Mouse (Mus musculus): Measurements from ENCODE around the gene Dnajc17.

The Dnajc17 gene

GRCm38 (mm10) chr2:119198934-119199333 lies 9.7 kb downstream of the Dnajc17 start:
- DNase-seq (ENCODE audit: extremely low read depth, low read depth): no peak

GRCm38 (mm10) chr2:119198049-119198448 lies 10.5 kb downstream of the Dnajc17 start:
- DNase-seq (ENCODE audit: extremely low read depth, low read depth): no peak

DNA sequence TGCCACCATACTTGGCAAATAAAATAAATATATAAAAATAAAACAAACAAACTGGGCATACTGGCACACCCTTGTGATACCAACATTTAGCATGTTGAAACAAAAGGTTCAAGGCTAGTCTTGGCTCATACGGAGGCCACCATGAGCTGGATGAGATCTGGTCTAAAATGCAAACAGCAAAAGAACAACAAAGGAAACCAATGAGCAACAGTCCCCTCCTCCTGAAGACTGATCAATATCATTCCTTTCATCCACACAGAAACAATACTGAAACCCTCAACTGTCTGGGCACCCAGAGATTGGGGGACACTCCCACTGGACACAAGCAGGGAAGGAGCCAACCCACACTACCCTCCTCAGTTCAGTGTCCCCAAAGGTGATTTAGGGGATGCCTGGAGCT lies 11.1 kb downstream of the Dnajc17 start:
- DNase-seq (ENCODE audit: extremely low read depth, low read depth): no peak

DNA sequence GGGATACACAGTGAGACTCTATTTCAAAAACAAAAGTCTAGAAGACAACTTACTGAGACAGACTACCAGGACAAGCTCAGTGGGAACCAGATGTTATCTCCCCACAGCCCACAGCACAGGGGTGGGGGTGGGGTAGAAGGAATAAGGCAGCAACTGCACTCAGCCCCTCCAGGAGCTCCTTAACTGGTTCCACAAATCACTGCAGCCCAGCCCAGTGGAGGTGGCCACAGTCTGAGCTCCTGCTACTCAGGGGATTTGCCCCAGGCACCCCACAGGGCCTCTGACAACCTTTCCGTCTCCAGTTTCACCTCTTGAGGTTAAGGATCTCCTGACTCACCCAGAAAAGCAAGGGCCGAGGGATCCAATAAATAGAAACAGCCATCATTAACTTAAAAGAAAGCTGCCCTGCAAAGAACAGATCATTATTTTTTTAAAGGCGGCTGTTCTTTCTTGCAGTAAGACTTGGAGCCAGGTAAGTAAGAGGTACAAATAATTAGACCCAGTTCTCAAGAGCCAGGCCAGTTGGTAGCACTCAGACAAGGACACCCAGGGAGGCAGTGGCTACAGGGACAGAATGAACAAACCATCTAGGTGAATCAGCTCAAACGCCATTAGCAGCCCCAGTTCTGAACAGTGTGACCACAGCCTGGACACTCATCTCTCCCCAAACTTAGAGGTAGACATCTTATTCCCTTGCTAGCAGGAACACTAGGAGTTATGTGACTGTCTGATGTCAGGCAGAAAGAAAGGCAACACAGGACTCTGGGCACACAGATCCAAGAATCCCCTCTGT lies 12.1 kb downstream of the Dnajc17 start:
- no peak for DNase-seq (ENCODE audit: extremely low read depth, low read depth)

DNA sequence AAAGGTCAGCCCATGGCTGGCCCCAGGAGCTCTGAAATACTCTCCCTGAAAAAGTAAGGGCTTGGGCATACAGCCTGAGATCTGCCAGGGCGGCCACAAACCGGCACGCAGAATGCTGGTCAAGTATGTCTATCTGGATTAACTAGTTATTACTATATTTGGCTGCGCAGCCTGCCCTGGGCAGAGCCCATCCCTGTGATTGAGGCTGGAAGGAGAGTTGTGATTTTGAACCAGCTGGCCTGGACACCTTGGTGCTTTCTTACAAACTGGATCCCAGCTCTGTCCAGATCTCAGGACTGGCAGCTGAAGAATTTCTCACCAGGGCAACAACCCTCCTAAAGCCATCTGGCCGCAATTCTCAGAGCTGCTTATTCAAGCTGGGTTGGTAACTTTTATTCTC lies 14.5 kb downstream of the Dnajc17 start:
- no peak for DNase-seq (ENCODE audit: extremely low read depth, low read depth)

GRCm38 (mm10) chr2:119190969-119191368 lies 17.6 kb downstream of the Dnajc17 start:
- no peak for DNase-seq (ENCODE audit: extremely low read depth, low read depth)

GRCm38 (mm10) chr2:119189029-119189710 lies 19.4 kb downstream of the Dnajc17 start:
- DNase-seq (ENCODE audit: extremely low read depth, low read depth): no peak

DNA sequence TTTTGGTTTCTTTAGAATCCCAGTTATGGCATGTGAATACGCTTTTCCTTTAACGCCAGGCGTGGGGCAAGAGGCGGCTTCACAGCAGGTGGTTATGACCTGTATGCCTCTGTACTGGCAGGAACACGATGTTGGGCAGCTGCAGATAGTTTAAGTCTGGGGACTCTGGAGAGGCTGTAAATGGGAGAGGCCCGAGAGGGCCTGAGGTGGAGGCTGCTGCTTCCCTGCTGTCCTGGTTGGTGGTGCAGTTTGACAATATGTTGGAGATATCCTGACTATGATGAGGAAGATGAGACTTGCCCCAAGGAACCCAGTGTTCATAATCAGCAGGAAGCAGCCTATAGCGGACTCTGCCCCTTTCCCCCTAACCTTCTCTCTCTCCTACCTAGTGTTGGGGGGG lies 25.7 kb downstream of the Dnajc17 start:
- no peak for DNase-seq (ENCODE audit: extremely low read depth, low read depth)

- no peak for DNase-seq (ENCODE audit: extremely low read depth, low read depth)
These were observed 31.1 kb downstream of the Dnajc17 start for GRCm38 (mm10) chr2:119177384-119177939.

DNA sequence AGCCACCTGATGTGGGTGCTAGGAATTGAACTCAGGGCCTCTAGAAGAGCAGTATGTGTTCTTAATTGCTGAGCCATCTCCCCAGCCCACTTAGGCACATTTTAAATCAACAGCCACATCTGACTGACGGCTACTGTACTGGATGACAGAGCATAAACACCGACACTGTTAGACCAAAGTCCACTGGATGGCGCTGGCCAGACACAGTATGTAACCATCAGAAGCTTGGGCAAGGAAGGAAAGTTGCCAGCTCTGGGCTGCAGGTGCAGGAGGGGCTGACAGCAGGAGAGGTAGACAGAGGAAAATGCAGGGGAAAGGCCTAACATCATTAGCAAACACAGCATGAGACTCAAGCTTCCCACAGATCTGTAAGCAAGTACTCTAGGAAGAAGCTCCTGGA lies 31.8 kb downstream of the Dnajc17 start:
- DNase-seq (ENCODE audit: extremely low read depth, low read depth): no peak

GRCm38 (mm10) chr2:119175614-119176013 lies 33.0 kb downstream of the Dnajc17 start:
- no peak for DNase-seq (ENCODE audit: extremely low read depth, low read depth)

DNA sequence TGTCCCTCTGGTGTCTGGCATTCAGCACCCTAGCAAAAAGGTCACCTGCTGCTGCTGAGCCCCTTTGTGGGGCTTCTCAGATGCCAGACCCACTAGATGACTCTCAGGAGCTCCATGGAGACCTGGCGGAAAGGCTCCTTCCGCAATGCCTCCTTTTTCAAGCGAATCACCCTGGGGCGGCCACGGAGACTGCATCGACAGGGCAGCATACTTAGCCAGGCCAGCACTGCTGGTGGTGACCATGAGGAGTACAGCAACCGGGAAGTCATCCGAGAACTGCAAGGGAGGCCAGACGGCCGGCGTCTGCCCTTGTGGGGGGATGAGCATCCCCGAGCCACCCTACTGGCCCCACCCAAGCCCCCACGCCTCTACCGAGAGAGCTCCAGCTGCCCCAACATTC lies 33.7 kb downstream of the Dnajc17 start:
- no peak for DNase-seq (ENCODE audit: extremely low read depth, low read depth)

GRCm38 (mm10) chr2:119173991-119174651 lies 34.5 kb downstream of the Dnajc17 start, which contains the start of gene Gm14137:
Gene Gm14137, plus strand, starts transcription at chr2:119174509.
- DNase-seq (ENCODE audit: extremely low read depth, low read depth): no peak

GRCm38 (mm10) chr2:119172862-119173576 lies 35.6 kb downstream of the Dnajc17 start:
- DNase-seq (ENCODE audit: extremely low read depth, low read depth): peak; percentile 84

- DNase-seq (ENCODE audit: extremely low read depth, low read depth): no peak
These were observed 36.1 kb downstream of the Dnajc17 start for GRCm38 (mm10) chr2:119172446-119172845.

DNA sequence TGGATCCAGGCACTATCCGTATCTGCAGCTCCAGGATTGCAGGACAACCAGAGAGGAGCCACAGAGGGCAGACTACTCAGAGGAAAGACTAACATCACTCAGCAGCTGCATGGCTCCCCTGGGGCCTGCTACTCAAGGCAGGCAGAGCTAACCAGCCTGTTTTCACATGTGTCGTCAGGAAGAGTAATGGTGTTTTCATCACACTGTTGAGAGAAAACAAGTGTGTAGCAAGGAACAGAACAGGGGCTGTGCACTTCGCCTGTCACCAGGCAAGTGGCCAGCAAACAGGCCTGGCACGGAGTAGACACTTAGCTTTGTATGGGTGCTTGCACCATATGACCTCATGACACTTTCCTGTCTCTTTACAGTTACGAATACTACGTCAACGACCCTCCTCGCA lies 37.0 kb downstream of the Dnajc17 start:
- DNase-seq (ENCODE audit: extremely low read depth, low read depth): no peak

DNA sequence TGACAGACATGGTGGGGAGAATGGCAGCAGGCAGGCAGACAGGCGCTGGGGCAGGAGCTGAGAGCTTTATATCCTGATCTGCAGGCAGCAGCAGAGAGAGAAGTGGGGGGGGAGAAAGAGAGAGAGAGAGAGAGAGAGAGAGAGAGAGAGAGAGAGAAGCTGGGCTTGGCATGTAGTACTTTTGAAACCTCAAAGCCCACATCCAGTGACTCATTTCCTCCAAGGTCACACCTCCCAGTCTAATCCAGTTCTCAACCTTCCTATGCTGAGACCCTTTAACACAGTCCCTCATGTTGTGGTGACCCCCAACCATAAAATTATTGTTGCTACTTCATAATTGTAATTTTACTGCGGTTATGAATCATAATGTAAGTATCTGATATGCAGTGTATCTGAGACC lies 38.3 kb downstream of the Dnajc17 start:
- DNase-seq (ENCODE audit: extremely low read depth, low read depth): no peak

- DNase-seq (ENCODE audit: extremely low read depth, low read depth): no peak
These were observed 40.7 kb downstream of the Dnajc17 start for GRCm38 (mm10) chr2:119167866-119168256.

- no peak for DNase-seq (ENCODE audit: extremely low read depth, low read depth)
These were observed 41.4 kb downstream of the Dnajc17 start, which contains the start of gene Gchfr for GRCm38 (mm10) chr2:119166901-119167865. Gene Gchfr, plus strand, starts transcription at chr2:119167773.

DNA sequence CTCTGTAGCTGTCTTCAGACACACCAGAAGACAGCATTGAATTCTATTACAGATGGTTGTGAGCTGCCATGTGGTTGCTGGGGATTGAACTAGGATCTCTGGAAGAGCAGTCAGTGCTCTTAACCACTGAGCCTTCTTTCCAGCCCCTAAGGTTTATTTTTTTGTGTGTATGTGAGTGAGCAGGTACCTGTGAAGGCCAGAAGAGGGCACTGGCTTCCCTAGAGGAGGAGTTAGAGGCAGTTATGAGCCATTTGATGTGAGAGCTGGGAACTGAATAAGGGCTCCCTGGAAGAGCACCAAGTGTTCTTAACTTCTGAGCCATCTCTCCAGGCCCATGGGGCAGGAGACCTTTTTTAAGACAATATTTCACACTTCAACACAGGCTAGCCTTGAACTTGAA lies 43.2 kb downstream of the Dnajc17 start:
- no peak for DNase-seq (ENCODE audit: extremely low read depth, low read depth)

Measured in MEL-GATA-1-ER (cell line).